Mouse (Mus musculus) lung, adult 18-20 months (tissue): ENCODE results near the gene Crocc2.

Source experiments
- DNase-seq, 2 experiments: peaks; one replicate each; pipeline ENCODE4 v3.0.0; 2022; ENCODE audit warnings: mixed read lengths in 2 of 2

Gene Crocc2

DNA sequence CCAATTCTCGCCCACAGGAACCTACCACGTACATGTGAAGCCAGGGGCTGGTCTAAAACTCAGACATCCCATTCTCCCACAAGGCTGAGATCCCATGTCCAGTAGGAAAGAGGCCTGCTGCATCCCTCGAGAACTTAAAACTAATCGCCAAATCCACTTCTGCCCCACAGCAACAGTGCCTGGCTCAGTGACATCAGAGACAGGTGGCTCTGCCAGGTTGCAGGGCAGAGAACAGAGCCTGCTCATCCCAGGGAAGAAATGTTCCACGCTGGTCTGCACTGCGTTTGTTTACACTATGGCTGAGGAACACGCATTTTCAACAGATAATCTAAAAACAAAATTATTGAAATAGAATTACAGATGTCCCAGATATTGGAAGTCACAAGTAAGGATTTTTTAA lies 108.5 kb downstream of the Crocc2 start:
- no peak for DNase-seq
